Mouse (Mus musculus) brain, embryonic 14.5 days (tissue): ENCODE results near the gene Dst.

Experiments used
- CTCF ChIP-seq: fragments of 200-500 bp; IDR thresholded peaks from 2 replicates; pipeline ENCODE4 v1.5.1; 2012; ENCODE audit warnings: inconsistent platforms, mild to moderate bottlenecking, moderate library complexity, borderline replicate concordance; ENCODE audit not compliant: insufficient read depth, insufficient read length; ENCODE audit errors: extremely low read depth
- POLR2A ChIP-seq: fragments of 200-500 bp; IDR thresholded peaks from 2 replicates; pipeline ENCODE4 v1.6.1; 2012; ENCODE audit warnings: mild to moderate bottlenecking, inconsistent platforms, borderline replicate concordance; ENCODE audit not compliant: poor library complexity, insufficient read depth, insufficient read length, severe bottlenecking; ENCODE audit errors: extremely low read depth

DNA sequence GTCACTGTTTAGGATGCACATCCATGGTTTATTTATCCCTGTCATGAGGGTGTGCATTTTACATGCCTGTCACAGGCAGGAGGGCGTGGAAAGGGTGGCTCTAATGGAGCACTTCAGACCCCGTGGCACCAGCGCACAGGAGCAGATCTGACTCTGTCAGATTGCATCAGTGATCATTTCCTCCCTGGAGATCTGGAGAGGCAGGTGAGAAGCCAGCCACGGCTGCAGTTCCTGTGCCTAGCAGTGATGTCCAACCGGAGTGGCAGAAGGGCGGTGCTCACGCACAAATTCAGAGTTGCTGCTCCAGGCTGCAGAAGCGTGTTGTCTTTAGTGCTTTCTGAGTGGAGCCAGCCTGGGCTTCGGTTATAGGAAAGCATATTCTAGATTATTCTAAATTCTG lies 86.2 kb downstream of the Dst start:
- no peak for TF ChIP-seq POLR2A
- TF ChIP-seq CTCF, result no peak
